Mouse (Mus musculus) R1 (cell line): ENCODE data around the gene Prrx2.
A peak's percentile ranks its signal among the peaks of the same experiment; 100 is the strongest.

ENCODE experiments used
- DNase-seq: peaks from one replicate; pipeline ENCODE4 v3.0.0-alpha.2; 2018; ENCODE audit warnings: low read depth, low spot score

Gene Prrx2

DNA sequence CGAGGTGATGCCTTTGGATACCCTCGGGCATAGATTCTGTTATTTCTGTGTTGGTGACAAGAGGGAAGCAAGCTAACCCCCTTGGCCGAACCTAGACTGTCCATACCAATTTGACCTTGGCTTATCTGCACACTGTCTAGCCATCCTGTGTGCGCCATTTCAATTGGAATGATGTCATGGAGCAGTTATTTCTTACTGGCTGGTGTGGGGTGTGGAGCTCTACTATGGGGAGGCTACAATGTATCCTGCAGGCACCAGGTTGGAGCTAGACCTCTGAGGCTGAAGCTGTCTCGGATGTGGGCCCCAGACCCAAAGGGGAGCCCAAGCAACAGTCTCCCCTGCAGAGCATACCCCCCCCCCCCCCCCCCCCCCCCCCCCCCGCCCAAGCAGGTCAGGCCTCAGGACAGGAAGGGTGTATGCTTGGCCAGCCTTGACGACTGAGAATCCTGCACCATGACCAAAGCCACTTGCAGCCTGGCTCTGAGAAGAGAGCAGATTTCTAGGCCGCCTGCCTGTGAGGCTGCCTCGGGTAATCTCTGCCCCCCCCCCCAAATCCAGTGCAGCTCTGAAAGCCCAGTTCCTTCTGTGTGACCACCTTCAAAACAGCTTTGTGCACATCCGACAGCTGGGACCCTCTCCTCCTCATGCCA lies at the start of gene Prrx2:
Prrx2 (plus strand) TSS at position 600 of the 650 bp plus-strand sequence.
- peak; percentile 48 for DNase-seq

- no peak for DNase-seq
Observed at GRCm38 (mm10) chr2:30787466-30787865, 47.3 kb upstream of the Prrx2 start.

GRCm38 (mm10) chr2:30792061-30792460 lies 42.7 kb upstream of the Prrx2 start:
- no peak for DNase-seq

DNA sequence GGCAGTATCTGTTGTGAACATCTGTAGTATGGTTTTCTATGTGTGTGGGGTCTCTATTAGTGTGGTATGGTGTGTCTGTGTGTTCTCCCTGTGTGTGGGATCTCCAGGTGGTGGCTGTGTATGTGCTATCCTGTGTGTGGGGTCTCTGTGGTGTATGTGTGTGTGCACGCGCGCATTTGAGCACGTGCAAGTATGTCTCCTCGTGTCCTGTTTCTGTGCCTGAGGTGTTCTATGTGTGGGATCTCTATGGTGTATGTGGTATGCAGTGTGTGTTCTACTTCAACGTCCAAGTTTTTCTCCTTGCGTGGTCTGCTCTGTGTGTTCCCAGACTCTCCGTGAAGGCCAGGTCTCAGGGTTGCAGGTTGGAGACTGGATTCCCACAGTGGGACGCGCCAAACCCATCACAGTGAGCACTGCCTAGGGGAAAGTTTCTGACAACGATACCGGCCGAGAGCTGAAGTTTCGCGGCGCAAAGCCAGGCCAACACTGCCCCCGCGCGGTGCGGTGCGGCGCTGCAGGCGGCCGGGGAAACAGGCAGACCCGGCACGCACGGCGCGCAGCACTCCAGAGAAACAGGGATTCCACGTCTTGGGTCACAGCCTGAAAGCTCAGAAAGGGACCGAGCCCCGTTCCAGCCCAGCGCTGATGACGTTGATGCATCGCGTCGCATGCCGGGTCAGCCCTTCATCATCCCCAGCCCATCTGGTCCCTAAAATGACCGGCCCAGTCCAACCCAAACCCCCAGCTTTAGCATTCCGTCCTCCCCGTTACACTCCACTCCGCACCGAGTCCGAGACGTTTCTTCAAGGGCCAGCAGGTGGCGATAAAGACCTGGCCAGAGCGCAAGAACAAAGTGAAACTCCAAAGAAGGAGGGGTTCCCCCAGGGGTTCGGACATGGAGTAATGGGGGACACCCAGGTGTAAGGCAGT lies 40.3 kb upstream of the Prrx2 start:
- peak; percentile 92 for DNase-seq

DNA sequence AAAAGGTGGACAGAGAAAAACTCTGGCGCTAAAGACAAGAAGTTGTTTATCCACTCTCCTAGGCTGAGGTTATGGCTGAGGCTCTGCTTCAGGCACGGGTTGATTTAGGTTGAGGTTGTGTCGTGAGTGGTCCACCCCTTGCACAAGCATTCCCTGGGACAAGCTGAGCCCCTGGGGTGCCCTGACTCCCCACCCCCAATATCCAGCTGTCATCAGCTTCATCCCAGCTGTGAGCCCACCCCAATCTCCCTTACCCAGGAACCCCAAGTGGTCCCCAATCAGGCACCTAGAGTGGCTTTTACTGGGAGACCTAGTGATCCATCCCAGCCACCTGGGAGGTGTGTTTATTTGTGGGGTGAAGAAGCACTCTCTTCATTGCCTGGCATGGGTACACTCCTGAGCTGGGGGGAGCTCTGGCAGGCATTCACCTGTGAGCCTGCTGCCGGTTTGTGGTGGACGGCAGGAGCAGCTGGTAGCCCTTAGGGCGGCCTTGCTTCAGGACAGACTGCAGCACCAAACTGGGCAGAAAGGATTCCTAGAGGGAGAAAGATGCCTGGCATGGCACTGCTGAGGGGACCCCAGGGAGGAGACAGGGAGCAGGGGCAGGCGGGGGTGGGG lies 39.4 kb upstream of the Prrx2 start:
- no peak for DNase-seq

- DNase-seq: no peak
Observed at GRCm38 (mm10) chr2:30795889-30796275, 38.9 kb upstream of the Prrx2 start.

DNA sequence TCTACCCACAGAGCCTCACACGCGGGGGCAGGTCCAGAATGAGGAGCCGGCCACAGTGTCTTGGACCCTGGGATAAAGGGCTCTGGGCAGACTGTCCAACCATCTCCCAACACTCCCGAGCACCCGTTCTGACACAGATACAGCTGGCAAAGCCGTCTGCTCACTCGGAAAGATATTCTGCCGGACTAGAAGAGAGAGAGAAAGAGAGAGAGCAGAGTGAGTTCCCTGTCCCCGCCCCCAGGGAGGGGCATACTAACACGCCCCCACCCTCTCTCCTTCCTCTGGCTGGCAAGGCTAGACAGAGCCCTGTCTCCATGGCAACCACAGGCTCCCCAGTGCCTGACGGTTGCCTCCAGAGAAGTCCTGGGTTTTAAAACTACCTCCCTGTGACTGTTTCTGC lies 38.4 kb upstream of the Prrx2 start:
- peak; percentile 97 for DNase-seq

- no peak for DNase-seq
Observed at GRCm38 (mm10) chr2:30799456-30799855, 35.3 kb upstream of the Prrx2 start.

DNA sequence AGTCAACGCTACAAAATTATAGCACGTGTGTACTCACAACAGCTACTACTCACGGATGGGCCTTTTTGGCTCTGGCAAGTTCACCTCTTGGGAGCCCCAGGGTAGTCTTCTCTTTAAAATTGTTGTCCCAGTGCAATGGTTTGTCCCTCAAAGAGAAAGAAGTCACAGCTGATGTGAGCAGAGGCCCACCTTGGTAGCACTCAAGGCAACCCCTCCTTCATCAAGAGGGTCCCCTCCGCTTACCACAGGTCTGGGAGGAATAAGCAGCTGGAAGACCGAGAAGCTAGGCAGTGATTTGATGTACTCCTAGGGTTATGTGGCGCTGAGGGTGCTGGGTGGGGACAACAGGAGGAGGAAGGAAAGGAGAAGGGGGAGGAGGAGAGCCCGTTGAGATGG lies 34.1 kb upstream of the Prrx2 start:
- DNase-seq: no peak

- peak; percentile 76 for DNase-seq
Observed at GRCm38 (mm10) chr2:30801067-30801852, 33.5 kb upstream of the Prrx2 start.

GRCm38 (mm10) chr2:30803604-30804003 lies 31.2 kb upstream of the Prrx2 start, which contains the start of gene 1700001O22Rik:
TSS of gene 1700001O22Rik (minus strand) at chr2:30803661.
- no peak for DNase-seq

GRCm38 (mm10) chr2:30805983-30806382 lies 28.8 kb upstream of the Prrx2 start:
- peak; percentile 70 for DNase-seq

- DNase-seq: no peak
Observed at GRCm38 (mm10) chr2:30807147-30807647, 27.6 kb upstream of the Prrx2 start.

GRCm38 (mm10) chr2:30807648-30808295 lies 27.0 kb upstream of the Prrx2 start, which contains the start of gene Ntmt1:
TSS of gene Ntmt1 (plus strand) at chr2:30807826.
- DNase-seq: peak; percentile 100

DNA sequence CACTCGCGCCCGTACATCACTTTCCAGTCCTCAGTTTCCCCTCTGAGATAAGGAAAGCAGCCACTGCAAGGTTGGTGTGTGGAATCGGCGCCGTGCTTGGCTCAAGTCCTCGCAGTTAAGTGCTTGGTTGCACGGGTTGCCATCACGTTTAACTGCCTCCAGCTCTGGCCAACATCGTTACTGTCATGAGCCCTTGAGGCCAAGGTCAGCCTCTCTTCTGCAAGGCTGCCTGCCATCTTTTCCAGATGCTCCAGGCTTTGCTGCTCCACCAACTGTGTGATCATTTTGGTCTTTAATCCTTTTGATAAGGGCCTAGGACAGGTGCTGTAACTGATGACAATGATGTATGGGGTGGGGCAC lies 26.5 kb upstream of the Prrx2 start:
- no peak for DNase-seq

- DNase-seq: no peak
Observed at GRCm38 (mm10) chr2:30809503-30809902, 25.3 kb upstream of the Prrx2 start.

DNA sequence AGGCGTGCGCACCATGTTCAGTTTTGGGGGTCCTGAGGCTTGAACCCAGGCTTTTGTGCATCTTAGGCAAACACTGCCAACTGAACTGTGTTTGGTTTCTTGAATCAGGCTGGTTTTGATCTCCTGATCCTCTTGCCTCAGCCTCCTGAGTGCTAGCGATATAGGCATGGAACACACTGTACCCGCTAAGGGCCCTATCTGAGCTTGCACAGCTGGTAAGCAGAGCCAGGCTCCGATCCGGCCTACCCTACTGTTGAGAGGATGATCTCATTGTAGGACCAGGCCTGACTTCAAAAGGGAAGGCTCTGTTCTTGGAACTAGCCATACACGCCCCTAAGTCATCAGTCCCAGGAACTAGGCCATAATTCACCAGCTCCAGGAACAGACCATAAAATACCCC lies 24.2 kb upstream of the Prrx2 start:
- no peak for DNase-seq

DNA sequence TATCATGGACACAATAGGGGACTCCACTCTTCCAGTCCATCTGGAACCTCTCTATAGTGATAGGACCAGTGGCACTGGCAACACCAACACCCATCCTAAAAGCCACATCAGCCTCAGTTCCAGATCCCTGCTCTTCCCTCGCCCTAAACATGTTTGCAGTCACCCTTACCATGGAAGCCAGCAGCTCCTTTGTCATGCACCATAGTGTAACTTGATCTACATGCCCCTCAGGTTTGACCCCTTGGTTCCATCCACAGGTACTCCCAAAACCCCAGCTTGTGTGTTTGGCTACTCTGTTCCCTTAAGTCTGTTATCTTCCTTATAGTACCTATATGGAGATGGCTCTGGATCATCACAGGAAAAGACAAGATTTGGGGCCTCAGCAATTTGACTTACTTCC lies 18.4 kb upstream of the Prrx2 start:
- DNase-seq: peak; percentile 50

DNA sequence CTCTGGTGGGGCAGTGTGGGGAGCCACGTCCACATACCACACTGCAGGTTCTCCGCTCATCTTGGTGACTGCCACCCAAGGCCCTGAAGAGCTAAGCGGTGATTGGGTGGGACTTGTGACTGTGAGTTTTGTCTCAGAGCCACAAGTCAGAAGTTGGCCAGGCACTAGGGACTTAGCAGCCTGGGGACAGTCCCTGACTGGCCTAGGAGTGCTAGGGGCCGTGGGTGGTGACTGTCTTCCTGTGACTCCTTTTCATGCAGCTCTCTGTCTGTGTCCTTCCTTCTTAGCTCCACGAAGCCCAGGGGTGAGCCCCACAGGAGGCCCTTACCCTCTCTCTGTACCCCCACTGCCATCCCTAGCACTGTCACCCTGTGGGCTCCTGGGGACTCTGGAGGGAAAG lies 14.9 kb upstream of the Prrx2 start:
- DNase-seq: no peak

GRCm38 (mm10) chr2:30821073-30821472 lies 13.7 kb upstream of the Prrx2 start:
- peak; percentile 66 for DNase-seq

GRCm38 (mm10) chr2:30822460-30822859 lies 12.3 kb upstream of the Prrx2 start:
- DNase-seq: no peak
